8 mouse cellular contexts compared by ENCODE assay signal in the genomic region with DNA sequence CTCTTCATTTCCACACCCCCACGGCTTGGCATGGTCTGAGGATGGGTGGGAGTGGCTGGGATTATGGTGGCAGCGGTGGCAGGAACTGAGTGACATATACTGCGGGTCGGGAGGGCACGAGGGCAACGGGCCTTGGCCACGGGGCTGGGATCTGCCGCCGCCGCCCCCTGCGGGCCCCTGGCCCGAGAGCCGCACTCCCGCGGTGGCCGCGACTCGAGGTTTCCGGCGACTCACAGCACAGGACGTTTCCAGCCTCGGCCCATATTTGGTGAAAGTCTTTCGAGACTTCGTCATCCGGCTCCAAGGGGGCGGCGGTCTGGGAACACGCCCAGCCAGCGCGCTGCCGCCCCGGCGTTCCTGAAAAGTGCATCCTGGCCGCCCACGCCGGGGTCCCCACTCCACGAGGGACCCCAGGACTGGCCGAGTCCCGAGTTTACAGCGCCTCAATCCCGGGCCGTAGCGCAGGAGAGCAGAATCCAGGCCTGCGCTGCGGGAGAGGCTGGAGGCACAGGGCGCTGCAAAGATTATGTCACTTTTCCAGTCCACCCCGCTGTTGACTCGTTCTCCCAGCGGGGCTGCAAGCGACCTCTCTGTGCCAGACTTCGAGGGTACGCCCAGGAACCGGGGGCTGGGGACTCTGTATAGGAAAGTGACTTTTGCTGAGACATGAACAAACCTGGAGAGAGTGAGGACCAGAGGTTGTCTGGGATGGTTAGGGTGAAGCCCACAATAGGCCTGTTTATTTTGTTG. TPM values are rescaled to one million over a fixed set of nuclear protein-coding genes. Genes with fewer than 3 reads are reported as not detected.
DNase-seq lines count a peak whose midpoint lies in the region; ATAC-seq and TF ChIP-seq lines count a peak whose summit lies in the region.

No protein-coding gene starts in this region.

- ATAC-seq in embryonic facial prominence, embryonic 12.5 days (ENCODE audit: insufficient number of reproducible peaks, insufficient read depth, low FRiP score, low TSS enrichment): peak; percentile 23; the same call in 1 of the 2 replicates

- no peaks in the 10 kb centered on the region for H3K36me3 ChIP-seq in embryonic facial prominence, embryonic 12.5 days
- H3K36me3 ChIP-seq in heart, embryonic 10.5 days: peaks cover 11% of the 10 kb centered on the region

- H3K4me3 ChIP-seq in embryonic facial prominence, embryonic 12.5 days: peak overlapping the region; percentile 41
- H3K4me3 ChIP-seq in heart, embryonic 10.5 days: peak overlapping the region; percentile 75
- peak overlapping the region; percentile 44 for H3K4me3 ChIP-seq in olfactory bulb, adult 2 months (ENCODE audit: insufficient read depth, low read depth, low read length)

- DNase-seq in thymus, postnatal 0 days (ENCODE audit: low spot score): peak; percentile 18
- no peak for DNase-seq in thymus, adult 18-20 months
- peak; percentile 96 for DNase-seq in heart, embryonic 10.5 days (ENCODE audit: low spot score)
- peak; percentile 57 to 67 for DNase-seq in kidney, adult 8-10 months
- DNase-seq in lung, adult 18-20 months: peak; percentile 82 to 84
- no peak for DNase-seq in B cell, adult 2 months

- peak overlapping the region; percentile 53 for H3K9ac ChIP-seq in embryonic facial prominence, embryonic 12.5 days

- H3K27ac ChIP-seq in embryonic facial prominence, embryonic 12.5 days: peak overlapping the region; percentile 96
- H3K27ac ChIP-seq in heart, embryonic 10.5 days: peak overlapping the region; percentile 97
- no peak overlapping the region for H3K27ac ChIP-seq in olfactory bulb, adult 2 months (ENCODE audit: insufficient read depth, low read depth, low read length)

- H3K9me3 ChIP-seq in embryonic facial prominence, embryonic 12.5 days: no peaks in the 10 kb centered on the region
- no peaks in the 10 kb centered on the region for H3K9me3 ChIP-seq in heart, embryonic 10.5 days

- WGBS in embryonic facial prominence, embryonic 12.5 days: under 1% methylated on average over 53 of the region's 53 CpGs
- under 1% methylated on average over 53 of the region's 53 CpGs for WGBS in heart, embryonic 10.5 days
- 5% methylated on average over 53 of the region's 53 CpGs for WGBS in olfactory bulb, adult 2 months

- TF ChIP-seq POLR2A in olfactory bulb, adult 2 months (IDR thresholded peaks at IDR 0.05; ENCODE audit: insufficient read depth, low read depth, low read length): no peak

- no peaks in the 10 kb centered on the region for H3K27me3 ChIP-seq in embryonic facial prominence, embryonic 12.5 days
- no peaks in the 10 kb centered on the region for H3K27me3 ChIP-seq in heart, embryonic 10.5 days (ENCODE audit: insufficient read depth, poor library complexity, severe bottlenecking)

- H3K4me2 ChIP-seq in embryonic facial prominence, embryonic 12.5 days (replicated peaks): peak overlapping the region; percentile 64

- H3K4me1 ChIP-seq in embryonic facial prominence, embryonic 12.5 days: peaks cover 31% of the 10 kb centered on the region
- peaks cover 43% of the 10 kb centered on the region for H3K4me1 ChIP-seq in heart, embryonic 10.5 days
- H3K4me1 ChIP-seq in olfactory bulb, adult 2 months (ENCODE audit: control insufficient read depth, insufficient read depth, low read length): peaks cover 28% of the 10 kb centered on the region

- no peak for TF ChIP-seq CTCF in olfactory bulb, adult 2 months (IDR thresholded peaks at IDR 0.05; ENCODE audit: insufficient read depth, low read depth, low read length)

RNA-seq across cellular contexts. Expression of a gene that starts 3.6 kb away (rescaled TPM):
- 5.7 and 8.0 TPM in 2 replicates for polyA plus RNA-seq in thymus, postnatal 0 days (2015; fragmentation: Nextera tagmentation; extraction: Ambion mirVana)
- 56.8 and 63.7 TPM in 2 replicates for polyA plus RNA-seq in embryonic facial prominence, embryonic 12.5 days (2016; fragmentation: Nextera tagmentation; extraction: Ambion mirVana)
- 78.7 and 82.7 TPM in 2 replicates for polyA plus RNA-seq in heart, embryonic 10.5 days (2016; fragmentation: Nextera tagmentation; extraction: Ambion mirVana)
- polyA plus RNA-seq in olfactory bulb, adult 2 months (2012; ENCODE audit: insufficient read depth, insufficient read length, low replicate concordance, missing spikeins): not detected in 2 replicates

Comparison
In these comparisons a context has a peak if more than half of its experiments do, and no peak if none do; other contexts are left out.
1. DNase-seq: peak in thymus, postnatal 0 days (single experiment), heart, embryonic 10.5 days (single experiment), kidney, adult 8-10 months (2 of 2) and lung, adult 18-20 months (2 of 2); none in thymus, adult 18-20 months (0 of 2) and B cell, adult 2 months (0 of 2).
2. Peak in every context shown above with its lines, with median percentiles within 50 percentile points of each other: H3K4me3 ChIP-seq.